Mouse (Mus musculus) heart, postnatal 25 days (tissue): ENCODE data around the gene Olfr652. TPM values are rescaled to one million over a fixed set of nuclear protein-coding genes. Genes with fewer than 3 reads are reported as not detected.

Experiments used
- DNase-seq: peaks from one replicate; pipeline ENCODE4 v3.0.0; 2022; ENCODE audit warnings: low spot score
- intact Hi-C: fragments of 180-260 bp; cut with DNase I; formaldehyde crosslinking; loops from one replicate; pipeline ENCODE4 v1.15.1; 2025
- total RNA-seq, 2 experiments: library from RNA; stranded (reverse); gene quantifications; 2 replicates each; pipeline ENCODE4 v1.2.3; 2021

The Olfr652 gene
- total RNA-seq: not detected

DNA sequence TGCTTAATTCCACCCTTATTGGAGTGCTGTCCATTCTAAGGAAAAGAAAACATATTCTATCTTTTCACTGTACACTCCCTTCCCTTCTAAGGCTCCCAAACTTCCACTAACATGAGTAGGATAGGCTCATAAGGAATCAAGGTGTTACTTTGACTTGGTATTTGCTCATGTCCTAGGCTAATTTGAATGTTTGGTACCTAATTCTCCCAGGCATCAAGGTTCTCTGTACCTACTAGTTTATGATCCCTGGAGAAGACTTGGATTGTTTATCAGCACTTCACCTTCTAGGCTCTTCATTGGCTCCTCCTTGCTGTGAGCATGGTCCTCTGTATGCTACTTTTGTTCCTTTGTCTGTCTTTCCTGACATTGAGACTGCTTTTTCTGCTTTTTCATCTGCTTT, at the start of gene Olfr652:
Olfr652 (plus strand) TSS at position 301 of the 400 bp plus-strand sequence.
- DNase-seq: no peak
- intact Hi-C loops: no loop called here

GRCm38 (mm10) chr7:104549833-104550232, 10.9 kb upstream of the Olfr652 start, which contains the start of gene Olfr651:
Olfr651 (plus strand) TSS chr7:104550133.
- no peak for DNase-seq
- intact Hi-C loops: no loop called here

- no peak for DNase-seq
- intact Hi-C loops: no loop called here
Measured at GRCm38 (mm10) chr7:104552700-104553099, 8.0 kb upstream of the Olfr652 start.

- no peak for DNase-seq
- intact Hi-C loops: no loop called here
Measured at GRCm38 (mm10) chr7:104577014-104577413, 16.3 kb downstream of the Olfr652 start, which contains the start of gene Olfr653. Olfr653 (plus strand) TSS chr7:104577314.

DNA sequence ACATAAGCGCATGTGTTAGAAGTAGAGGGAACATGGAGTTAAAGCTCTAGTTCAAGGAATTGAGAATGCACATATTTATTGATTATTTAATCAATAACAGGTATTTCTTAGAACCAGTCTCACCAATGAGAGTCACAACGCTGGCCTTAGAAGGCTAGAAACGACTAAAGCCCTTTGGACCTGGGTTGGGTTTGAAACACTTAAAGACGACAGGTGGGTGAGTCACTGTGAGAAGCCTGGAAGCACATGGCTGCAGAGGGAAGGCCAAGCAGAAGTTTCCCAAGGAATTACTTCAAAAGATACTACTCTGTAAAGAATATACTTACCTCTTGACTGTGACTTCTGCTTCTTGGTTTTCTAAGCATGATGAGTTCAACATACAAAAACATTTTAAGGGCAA, 20.1 kb downstream of the Olfr652 start:
- intact Hi-C loops: no loop called here
- no peak for DNase-seq

DNA sequence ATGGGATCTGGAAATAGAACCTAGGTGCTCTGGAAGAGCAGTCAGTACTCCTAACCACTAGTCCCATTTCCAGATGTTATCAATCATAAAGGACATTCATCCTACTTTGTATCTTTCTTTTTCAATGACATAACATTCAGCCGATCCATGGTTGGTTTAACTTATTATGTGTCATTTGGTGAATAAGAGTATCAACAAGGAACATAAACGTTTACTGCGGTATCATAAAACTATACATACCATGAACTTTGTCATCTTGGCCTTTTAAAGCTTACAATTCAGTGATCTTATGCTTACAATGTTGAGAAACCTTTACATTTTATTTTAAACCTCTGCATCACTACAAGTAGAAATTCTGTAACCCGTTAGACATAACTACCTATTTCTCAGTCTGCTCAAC, 20.7 kb downstream of the Olfr652 start:
- no peak for DNase-seq
- intact Hi-C loops: no loop called here

- DNase-seq: no peak
- intact Hi-C loops: no loop called here
Measured at GRCm38 (mm10) chr7:104586725-104587124, 26.0 kb downstream of the Olfr652 start, which contains the start of gene Olfr654. Olfr654 (plus strand) TSS chr7:104587025.

- no peak for DNase-seq
- intact Hi-C loops: no loop called here
Measured at GRCm38 (mm10) chr7:104588274-104588673, 27.6 kb downstream of the Olfr652 start.

DNA sequence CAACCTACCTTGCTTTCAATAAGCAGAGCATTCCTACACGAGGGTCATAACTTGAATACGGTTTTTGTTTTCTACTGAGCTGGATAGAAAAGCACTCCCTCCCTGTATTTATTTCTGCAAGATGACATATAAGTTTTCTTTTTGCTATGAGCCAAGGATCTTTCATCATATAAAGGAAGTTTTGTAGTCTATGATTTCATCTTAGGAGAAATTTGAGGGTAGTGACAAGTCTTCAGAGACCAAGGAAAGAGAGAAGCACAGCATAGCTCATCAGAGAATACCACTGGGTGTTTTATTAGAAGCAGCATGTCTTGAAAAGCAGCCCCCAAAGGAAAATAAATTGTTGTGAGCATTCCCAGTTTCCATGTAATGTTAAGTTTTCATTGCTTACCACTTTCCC, 41.0 kb downstream of the Olfr652 start, which contains the start of gene Olfr655:
Olfr655 (minus strand) TSS at position 101 of the 400 bp plus-strand sequence.
- intact Hi-C loops: no loop called here

GRCm38 (mm10) chr7:104603173-104603572, 42.5 kb downstream of the Olfr652 start:
- no peak for DNase-seq
- intact Hi-C loops: no loop called here

More for the DNA sequence above, 41.0 kb downstream of the Olfr652 start, which contains the start of gene Olfr655:
- DNase-seq: no peak

- DNase-seq: no peak
- intact Hi-C loops: no loop called here
Measured at GRCm38 (mm10) chr7:104604727-104605126, 44.0 kb downstream of the Olfr652 start.

DNA sequence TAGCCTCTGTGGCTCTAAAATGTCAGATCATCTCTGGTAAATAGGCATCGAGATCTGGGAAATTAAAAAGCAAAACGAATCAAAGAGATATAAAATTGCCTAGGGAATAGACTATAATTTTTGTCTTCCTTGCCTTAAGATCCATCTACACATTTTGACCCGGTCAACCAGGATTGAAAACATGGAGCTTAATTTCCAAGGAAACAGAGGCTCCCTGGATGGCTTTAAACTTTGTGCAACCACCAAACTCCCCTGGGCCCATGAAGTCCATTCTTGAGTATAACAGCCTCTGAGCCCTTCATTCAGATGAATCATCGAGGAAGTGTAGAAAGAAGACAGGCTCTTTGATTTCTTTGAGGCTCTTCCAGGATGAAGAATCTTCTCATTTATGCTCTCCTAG, 53.0 kb downstream of the Olfr652 start, which contains the start of gene Olfr656:
Olfr656 (plus strand) TSS at position 301 of the 400 bp plus-strand sequence.
- intact Hi-C loops: no loop called here
- DNase-seq: no peak

Other genes with a start within 250 kb of the Olfr652 start
- gene Trim12a, start 245.4 kb upstream of the Olfr652 start, total RNA-seq: 1 to 10 TPM; 5.7 to 6.3 TPM
- gene Trim34b, start 231.4 kb upstream of the Olfr652 start, total RNA-seq: under 1 TPM; 0.39 to 0.48 TPM
- gene Trim12c, start 207.5 kb upstream of the Olfr652 start, total RNA-seq: 1 to 10 TPM; 5.0 to 5.2 TPM
- not detected for gene Trim30b, start 191.0 kb upstream of the Olfr652 start, total RNA-seq
- not detected for gene Trim30c, start 160.1 kb upstream of the Olfr652 start, total RNA-seq
- 1 to 10 TPM; 3.5 to 4.0 TPM for gene Trim30a, start 95.7 kb upstream of the Olfr652 start, total RNA-seq
- gene Trim30d, start 53.1 kb upstream of the Olfr652 start, total RNA-seq: under 1 TPM; 0.36 to 0.57 TPM
- gene Olfr651, start 10.8 kb upstream of the Olfr652 start, total RNA-seq: not detected
- gene Olfr653, start 16.4 kb downstream of the Olfr652 start, total RNA-seq: not detected
- not detected for gene Olfr654, start 26.1 kb downstream of the Olfr652 start, total RNA-seq
- not detected for gene Olfr655, start 40.9 kb downstream of the Olfr652 start, total RNA-seq
- gene Olfr656, start 53.1 kb downstream of the Olfr652 start, total RNA-seq: not detected
- gene Olfr657, start 63.9 kb downstream of the Olfr652 start, total RNA-seq: not detected
- not detected for gene Olfr658, start 86.4 kb downstream of the Olfr652 start, total RNA-seq
- not detected for gene Olfr659, start 105.9 kb downstream of the Olfr652 start, total RNA-seq
- not detected for gene Olfr661, start 125.6 kb downstream of the Olfr652 start, total RNA-seq
- gene Usp17le, start 216.6 kb downstream of the Olfr652 start, total RNA-seq: not detected